Mouse (Mus musculus) myocyte (in vitro differentiated cells): ENCODE results near the gene Arl6ip4.

Experiments used
- CEBPB ChIP-seq: IDR thresholded peaks from 2 replicates; pipeline ENCODE4 v1.6.1; 2011; ENCODE audit warnings: mild to moderate bottlenecking, moderate library complexity; ENCODE audit not compliant: poor library complexity, insufficient read depth, severe bottlenecking
- E2F4 ChIP-seq: IDR thresholded peaks from one replicate; pipeline ENCODE4 v1.6.1; 2011; ENCODE audit warnings: mild to moderate bottlenecking, control low read depth, moderate library complexity; ENCODE audit not compliant: insufficient read depth
- MAX ChIP-seq: IDR thresholded peaks from one replicate; pipeline ENCODE4 v1.6.1; 2011; ENCODE audit warnings: low read depth, mild to moderate bottlenecking, control low read depth
- MYOD1 ChIP-seq, 3 experiments: IDR thresholded peaks; one replicate each; pipeline ENCODE4 v1.6.1; 2011; ENCODE audit warnings: control low read depth in 2 of 3, low read depth in 2 of 3, mild to moderate bottlenecking in 2 of 3, moderate library complexity in 1 of 3; ENCODE audit not compliant: insufficient read length in 2 of 3, control insufficient read depth in 1 of 3
- MYOG ChIP-seq, 3 experiments: IDR thresholded peaks; one replicate each; pipeline ENCODE4 v1.6.1; 2011; ENCODE audit warnings: control low read depth in 2 of 3, low read depth in 2 of 3, mild to moderate bottlenecking in 2 of 3; ENCODE audit not compliant: insufficient read length in 2 of 3, control insufficient read depth in 1 of 3, insufficient read depth in 1 of 3
- POLR2A ChIP-seq: IDR thresholded peaks from one replicate; pipeline ENCODE4 v1.6.1; 2011; ENCODE audit warnings: low read depth, mild to moderate bottlenecking, control low read depth, moderate library complexity; ENCODE audit not compliant: insufficient read length
- TCF12 ChIP-seq: IDR thresholded peaks from one replicate; pipeline ENCODE4 v1.6.1; 2011; ENCODE audit warnings: mild to moderate bottlenecking, control low read depth; ENCODE audit not compliant: poor library complexity, insufficient read depth, severe bottlenecking
- USF1 ChIP-seq: IDR thresholded peaks from one replicate; pipeline ENCODE4 v1.6.1; 2011; ENCODE audit warnings: low read depth, mild to moderate bottlenecking, control low read depth, moderate library complexity

DNA sequence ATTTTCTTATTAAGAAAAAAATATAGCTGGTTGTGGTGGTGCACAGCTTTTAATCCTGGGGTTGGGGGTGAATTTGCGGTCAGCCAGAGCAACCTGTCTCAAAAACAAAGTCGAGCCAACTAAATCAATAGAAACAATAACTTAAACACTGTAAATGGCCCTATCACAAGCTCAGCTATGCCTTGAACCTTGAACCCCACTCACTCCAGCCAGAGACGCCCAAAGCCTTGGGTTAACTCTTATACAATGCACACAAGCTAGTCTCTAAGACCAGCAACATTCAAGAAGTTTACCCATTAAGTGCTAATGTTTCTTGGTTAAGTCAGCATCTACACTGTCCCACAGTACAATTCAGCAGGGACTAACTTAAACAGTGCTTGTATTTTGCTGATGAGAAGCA lies 46.2 kb upstream of the Arl6ip4 start:
- no peak for TF ChIP-seq POLR2A
- no peak for TF ChIP-seq MYOD1 (IDR thresholded peaks at IDR 0.05; ENCODE audit: control insufficient read depth in 1 of 3, insufficient read length in 2 of 3, low read depth in 2 of 3)
- TF ChIP-seq CEBPB: no peak
- TF ChIP-seq E2F4: no peak
- no peak for TF ChIP-seq TCF12
- TF ChIP-seq MYOG (IDR thresholded peaks at IDR 0.05; ENCODE audit: control insufficient read depth in 1 of 3, insufficient read depth in 1 of 3, insufficient read length in 2 of 3, low read depth in 2 of 3): no peak
- TF ChIP-seq USF1: no peak
- TF ChIP-seq MAX: no peak
